In genomic region chr3:128636960-128637755, GRCm38 (mm10) we compare ENCODE assay signal across 26 mouse cellular contexts.
A peak's percentile ranks its signal among the peaks of the same experiment; 100 is the strongest.
DNase-seq lines count a peak whose midpoint lies in the region; ATAC-seq and TF ChIP-seq lines count a peak whose summit lies in the region.
"Had no signal": no experiment of that assay in that cellular context is flagged by ENCODE, and none has a peak within 500 bp of the region (broad histone marks: within the 10 kb centered on the region; RNA-seq: fewer than 3 reads in every experiment).

No protein-coding gene starts in this region.

- H3K4me3 ChIP-seq in neural tube, embryonic 13.5 days, result no peak overlapping the region
- H3K4me3 ChIP-seq in midbrain, postnatal 0 days (ENCODE audit: low read depth, low read length), result no peak overlapping the region
- H3K4me3 ChIP-seq: embryonic facial prominence, embryonic 10.5 days; embryonic facial prominence, embryonic 15.5 days had no signal

- H3K36me3 ChIP-seq in neural tube, embryonic 13.5 days, result no peaks in the 10 kb centered on the region
- no peaks in the 10 kb centered on the region for H3K36me3 ChIP-seq in midbrain, postnatal 0 days (ENCODE audit: insufficient read depth, low read length)
- H3K36me3 ChIP-seq: embryonic facial prominence, embryonic 10.5 days; embryonic facial prominence, embryonic 15.5 days had no signal

- peak; percentile 36 for DNase-seq in heart, adult 11 months
- DNase-seq in heart, postnatal 4 days, result no peak
- no peak for DNase-seq in neural tube, embryonic 10.5 days (ENCODE audit: extremely low spot score, low spot score)
- DNase-seq in midbrain, postnatal 0 days (ENCODE audit: low spot score), result peak; percentile 6
- no peak for DNase-seq in spleen, postnatal 4 days (ENCODE audit: low spot score in 2 of 2)
- DNase-seq in heart, adult 9 months (ENCODE audit: low spot score in 2 of 2), result no peak
- DNase-seq: adrenal gland, postnatal 10 days; cerebellum, adult 11-12 months; cerebellum, adult 9-11 months; gastrocnemius, postnatal 14 days; heart, postnatal 36 days; kidney, adult 11 months; kidney, postnatal 14 days; liver; lung, adult 2 months; lung, postnatal 10 days; right cerebral cortex, postnatal 4 days; thymus, adult 2 months; thymus, postnatal 36 days had no signal

- no peaks in the 10 kb centered on the region for H3K27me3 ChIP-seq in neural tube, embryonic 13.5 days
- H3K27me3 ChIP-seq in midbrain, postnatal 0 days (ENCODE audit: insufficient read depth, low read length), result no peaks in the 10 kb centered on the region
- H3K27me3 ChIP-seq: embryonic facial prominence, embryonic 15.5 days; Patski had no signal

- no peaks in the 10 kb centered on the region for H3K9me3 ChIP-seq in neural tube, embryonic 13.5 days
- H3K9me3 ChIP-seq in midbrain, postnatal 0 days (ENCODE audit: low read length), result no peaks in the 10 kb centered on the region
- H3K9me3 ChIP-seq: embryonic facial prominence, embryonic 10.5 days; embryonic facial prominence, embryonic 15.5 days had no signal

- no peak overlapping the region for H3K4me2 ChIP-seq in neural tube, embryonic 13.5 days
- no peak overlapping the region for H3K4me2 ChIP-seq in midbrain, postnatal 0 days (ENCODE audit: low read depth, low read length, poor library complexity, severe bottlenecking)
- H3K4me2 ChIP-seq: embryonic facial prominence, embryonic 15.5 days; heart, embryonic 11.5 days had no signal

- 78% methylated on average over 18 of the region's 18 CpGs for WGBS in neural tube, embryonic 13.5 days
- 58% methylated on average over 18 of the region's 18 CpGs for WGBS in midbrain, postnatal 0 days

- TF ChIP-seq CTCF in midbrain, postnatal 0 days (IDR thresholded peaks at IDR 0.05), result no peak

- H3K27ac ChIP-seq in neural tube, embryonic 13.5 days (replicated peaks), result no peak overlapping the region
- H3K27ac ChIP-seq in midbrain, postnatal 0 days (ENCODE audit: low read depth, low read length), result no peak overlapping the region
- H3K27ac ChIP-seq: embryonic facial prominence, embryonic 10.5 days; embryonic facial prominence, embryonic 15.5 days; liver, embryonic 14.5 days had no signal

- no peaks in the 10 kb centered on the region for H3K4me1 ChIP-seq in neural tube, embryonic 13.5 days (replicated peaks)
- H3K4me1 ChIP-seq in midbrain, postnatal 0 days (ENCODE audit: insufficient read depth, low read length), result no peaks in the 10 kb centered on the region
- H3K4me1 ChIP-seq: embryonic facial prominence, embryonic 10.5 days; embryonic facial prominence, embryonic 15.5 days had no signal

- H3K9ac ChIP-seq in neural tube, embryonic 13.5 days, result no peak overlapping the region
- H3K9ac ChIP-seq in midbrain, postnatal 0 days (replicated peaks; ENCODE audit: low read length, poor library complexity, severe bottlenecking), result no peak overlapping the region
- H3K9ac ChIP-seq: embryonic facial prominence, embryonic 15.5 days; liver, embryonic 14.5 days had no signal

- ATAC-seq in neural tube, embryonic 13.5 days (ENCODE audit: low read depth), result peak; percentile 59; the same call in 1 of the 2 replicates
- ATAC-seq in midbrain, postnatal 0 days (ENCODE audit: low FRiP score), result 0 out of 2 replicates have a peak, but pooled peaks have one; percentile 7
- ATAC-seq: forebrain, embryonic 14.5 days; Patski had no signal

Comparison
In these comparisons a context has a peak if more than half of its experiments do, and no peak if none do; other contexts are left out.
1. DNase-seq: peak in heart, adult 11 months (single experiment) and midbrain, postnatal 0 days (single experiment); none in heart, postnatal 4 days (single experiment), neural tube, embryonic 10.5 days (single experiment), spleen, postnatal 4 days (0 of 2) and heart, adult 9 months (0 of 2).